Mouse (Mus musculus): ENCODE measurements around the gene Pcare. TPM values are rescaled to one million over a fixed set of nuclear protein-coding genes. Genes with fewer than 3 reads are reported as not detected.

Pcare gene
- polyA plus RNA-seq (2015; fragmentation: Nextera tagmentation; extraction: Ambion mirVana) = not detected in 2 replicates

DNA sequence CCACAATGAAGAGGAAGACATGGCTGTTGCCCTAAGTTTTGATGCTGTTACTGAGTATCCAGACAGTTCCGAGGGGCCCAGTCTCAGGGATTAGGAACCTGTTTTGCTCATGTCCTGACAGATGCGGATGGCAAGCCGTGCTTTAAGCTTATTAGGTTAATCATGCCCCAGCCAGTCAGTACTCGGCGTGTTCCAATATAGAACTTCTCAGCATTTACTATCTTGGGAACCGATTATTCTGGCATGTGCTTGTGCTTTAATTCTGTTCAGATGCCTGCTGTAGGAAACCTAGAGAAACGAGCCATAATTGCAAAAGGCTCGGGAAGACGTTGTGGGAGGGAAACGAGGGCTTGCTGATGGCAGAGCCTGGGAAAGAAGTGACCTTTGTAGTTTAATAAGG is at the start of gene Pcare:
Gene Pcare (minus strand): TSS at position 64 of the 400 bp plus-strand sequence.
- Histone ChIP-seq H3K9ac (no peak within 1 kb of the TSS), H3K36me3 (no peaks in the 10 kb centered on the region), H3K27me3 (replicated peaks) (no peaks in the 10 kb centered on the region), H3K4me2 (no peak within 1 kb of the TSS), H3K27ac (no peak within 1 kb of the TSS), H3K4me3 (replicated peaks) (no peak within 1 kb of the TSS), H3K9me3 (no peaks in the 10 kb centered on the region), H3K4me1 (no peaks in the 10 kb centered on the region)
- WGBS = 74% methylated on average over 10 of the region's 10 CpGs
- no peak for ATAC-seq (ENCODE audit: insufficient read depth, low FRiP score, low read depth)

DNA sequence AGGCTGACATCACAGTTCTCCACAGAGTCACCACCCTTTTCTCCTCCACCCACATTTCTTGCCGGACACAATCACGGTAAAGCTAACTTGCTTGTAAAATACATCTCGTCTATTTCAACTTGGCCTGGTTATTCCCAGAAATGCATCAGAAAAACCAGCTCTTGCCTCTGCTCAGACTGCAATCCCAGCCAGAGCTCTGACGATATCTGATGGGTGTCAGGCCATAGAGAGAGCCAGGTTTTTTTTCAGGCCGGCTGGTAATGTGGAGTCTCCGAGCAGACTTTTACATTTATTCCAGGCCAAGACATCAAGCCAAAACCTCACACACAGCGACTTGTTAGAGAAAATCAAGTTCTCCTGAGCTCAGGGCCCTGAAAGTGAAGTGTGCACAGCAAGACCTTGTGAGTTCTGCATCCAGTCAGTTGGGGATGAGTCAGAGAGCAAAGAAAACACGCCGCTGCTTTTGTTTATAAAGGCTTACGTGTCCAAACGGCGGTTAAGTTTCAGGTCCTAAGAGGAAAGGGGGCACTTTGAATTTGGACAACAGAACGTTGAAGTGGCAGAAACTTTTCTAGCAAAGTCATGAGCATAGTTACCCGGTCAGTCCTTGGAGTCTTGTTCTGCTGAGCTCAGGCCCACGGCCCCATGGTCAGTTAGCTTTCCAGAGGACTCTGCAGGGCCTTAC is 43.0 kb upstream of the Pcare start:
- Histone ChIP-seq H3K27ac (peak overlapping the region; percentile 61; the same call in 1 of the 2 replicates), H3K36me3 (no peaks in the 10 kb centered on the region), H3K4me1 (no peaks in the 10 kb centered on the region), H3K27me3 (replicated peaks) (no peaks in the 10 kb centered on the region), H3K9ac (no peak overlapping the region), H3K4me3 (replicated peaks) (no peak overlapping the region), H3K9me3 (no peaks in the 10 kb centered on the region), H3K4me2 (no peak overlapping the region)
- no peak for ATAC-seq (ENCODE audit: insufficient read depth, low FRiP score, low read depth)
- WGBS = 62% methylated on average over 15 of the region's 15 CpGs

- no peak overlapping the region for H3K27ac ChIP-seq
- 72% methylated on average over 4 of the region's 4 CpGs for WGBS
- H3K4me3 ChIP-seq (replicated peaks) = no peak overlapping the region
- no peak for ATAC-seq (ENCODE audit: insufficient read depth, low FRiP score, low read depth)
- no peaks in the 10 kb centered on the region for H3K27me3 ChIP-seq (replicated peaks)
- H3K36me3 ChIP-seq = no peaks in the 10 kb centered on the region
- no peaks in the 10 kb centered on the region for H3K4me1 ChIP-seq
- H3K4me2 ChIP-seq = no peak overlapping the region
- H3K9ac ChIP-seq = no peak overlapping the region
- H3K9me3 ChIP-seq = no peaks in the 10 kb centered on the region
Observed at GRCm38 (mm10) chr17:71791622-71792021, 38.9 kb upstream of the Pcare start.

DNA sequence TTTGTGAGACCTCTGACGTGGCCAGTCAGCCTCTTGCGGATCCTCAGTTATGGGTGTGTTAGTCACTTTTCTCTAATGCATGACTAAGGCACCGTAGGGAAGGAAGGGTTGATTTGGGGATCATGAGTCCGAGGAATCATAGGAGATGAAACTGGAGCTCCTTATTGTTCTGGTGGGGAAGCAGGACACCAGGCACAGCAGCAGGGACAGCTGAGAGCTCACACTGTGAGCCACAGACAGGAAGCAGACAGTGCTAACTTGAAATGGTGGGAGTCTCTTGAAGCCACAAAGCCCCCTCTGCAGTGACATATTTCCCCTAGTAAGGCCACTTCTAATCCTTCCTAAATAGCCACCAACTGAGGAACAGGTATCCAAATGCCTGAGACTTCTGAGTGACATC is 38.4 kb upstream of the Pcare start:
- no peak for ATAC-seq (ENCODE audit: insufficient read depth, low FRiP score, low read depth)
- no peaks in the 10 kb centered on the region for H3K27me3 ChIP-seq (replicated peaks)
- WGBS = 85% methylated on average over 4 of the region's 4 CpGs

DNA sequence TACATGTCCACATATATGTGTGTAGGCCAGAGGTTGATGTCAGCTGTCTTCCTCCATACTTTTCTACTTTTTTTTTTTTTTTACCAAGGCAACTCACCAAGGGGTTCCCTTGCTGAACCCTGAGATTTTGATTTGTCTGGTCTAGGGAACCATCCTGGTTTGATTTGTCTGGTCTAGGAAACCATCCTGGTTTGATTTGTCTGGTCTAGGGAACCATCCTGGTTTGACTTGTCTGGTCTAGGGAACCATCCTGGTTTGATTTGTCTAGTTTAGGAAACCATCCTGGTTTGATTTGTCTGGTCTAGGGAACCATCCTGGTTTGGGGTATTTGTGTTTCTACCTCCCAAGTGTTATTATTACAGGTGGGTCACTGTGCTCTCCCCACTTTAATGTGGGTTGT is 33.8 kb upstream of the Pcare start:
- Histone ChIP-seq H3K4me3 (replicated peaks) (no peak overlapping the region), H3K4me1 (no peaks in the 10 kb centered on the region), H3K27me3 (replicated peaks) (no peaks in the 10 kb centered on the region; the same call in 1 of the 2 replicates), H3K4me2 (no peak overlapping the region), H3K9me3 (no peaks in the 10 kb centered on the region), H3K36me3 (no peaks in the 10 kb centered on the region), H3K9ac (no peak overlapping the region), H3K27ac (no peak overlapping the region)
- ATAC-seq (ENCODE audit: insufficient read depth, low FRiP score, low read depth) = no peak

More for the DNA sequence above, 38.4 kb upstream of the Pcare start:
- H3K9me3 ChIP-seq = no peaks in the 10 kb centered on the region
- no peak overlapping the region for H3K4me2 ChIP-seq
- no peak overlapping the region for H3K9ac ChIP-seq
- H3K36me3 ChIP-seq = no peaks in the 10 kb centered on the region
- H3K27ac ChIP-seq = no peak overlapping the region
- no peak overlapping the region for H3K4me3 ChIP-seq (replicated peaks)
- H3K4me1 ChIP-seq = no peaks in the 10 kb centered on the region

DNA sequence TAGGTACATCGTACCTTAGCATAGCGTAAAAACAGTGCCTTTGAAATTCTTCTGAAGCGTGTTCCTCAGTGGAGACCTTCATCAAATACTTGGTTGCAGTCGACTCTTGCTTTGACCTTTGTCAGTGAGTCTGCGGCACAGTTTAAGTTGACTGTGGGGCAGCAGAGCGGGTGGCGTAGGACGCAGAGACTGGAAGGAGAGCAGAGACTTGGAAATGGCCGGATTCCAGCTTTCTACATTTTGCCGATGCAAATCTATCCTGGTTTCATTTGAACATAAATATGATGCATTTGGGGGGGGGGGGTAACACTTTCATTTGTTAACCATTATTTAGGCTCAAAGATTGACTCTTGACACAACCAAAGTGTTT is 30.7 kb upstream of the Pcare start:
- no peak overlapping the region for H3K9ac ChIP-seq
- no peaks in the 10 kb centered on the region for H3K4me1 ChIP-seq
- 9% methylated on average over 10 of the region's 10 CpGs for WGBS
- no peak for ATAC-seq (ENCODE audit: insufficient read depth, low FRiP score, low read depth)
- no peaks in the 10 kb centered on the region for H3K9me3 ChIP-seq
- no peaks in the 10 kb centered on the region; the same call in 1 of the 2 replicates for H3K27me3 ChIP-seq (replicated peaks)
- H3K36me3 ChIP-seq = no peaks in the 10 kb centered on the region
- peak overlapping the region; percentile 83 for H3K4me2 ChIP-seq
- no peak overlapping the region for H3K27ac ChIP-seq
- H3K4me3 ChIP-seq (replicated peaks) = peak overlapping the region; percentile 63

DNA sequence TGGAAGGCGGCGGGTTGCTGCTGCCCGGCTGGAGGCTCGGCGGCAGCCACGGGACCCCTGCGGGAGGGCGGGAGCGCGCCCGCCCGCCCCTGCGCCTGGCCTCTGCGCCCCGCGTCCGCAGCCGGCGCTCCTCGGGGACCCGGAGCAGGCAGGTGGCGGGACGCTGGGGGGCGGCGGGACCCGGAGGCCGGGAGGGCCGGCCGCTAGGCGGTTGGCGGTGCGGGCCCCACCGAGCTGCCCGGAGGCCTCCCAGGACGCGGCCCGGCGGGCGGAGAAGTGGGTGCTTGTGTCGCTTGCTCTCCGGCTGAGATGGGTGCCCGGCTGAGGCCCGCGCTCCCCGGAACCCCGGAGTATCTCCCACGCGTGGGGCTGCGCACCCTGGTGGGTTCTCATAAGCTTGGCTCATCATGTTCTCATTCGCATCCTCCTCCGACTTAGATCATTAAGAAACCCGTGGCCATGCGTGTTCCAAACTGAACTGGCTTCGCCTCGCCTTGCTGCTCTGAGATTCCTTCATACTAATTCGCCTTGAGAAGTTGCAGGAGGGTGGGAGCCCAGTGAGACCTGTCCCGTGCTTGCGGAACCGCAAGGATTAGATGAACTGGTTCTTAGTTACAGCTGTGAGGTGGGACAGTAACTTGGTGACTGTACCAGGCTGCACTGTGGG is 30.1 kb upstream of the Pcare start:
- peak; percentile 38; the same call in 1 of the 2 replicates for ATAC-seq (ENCODE audit: insufficient read depth, low FRiP score, low read depth)
- H3K4me1 ChIP-seq = no peaks in the 10 kb centered on the region
- H3K27ac ChIP-seq = no peak overlapping the region
- peak overlapping the region; percentile 63 for H3K4me3 ChIP-seq (replicated peaks)
- peak overlapping the region; percentile 38 for H3K9ac ChIP-seq
- no peaks in the 10 kb centered on the region; the same call in 1 of the 2 replicates for H3K27me3 ChIP-seq (replicated peaks)
- H3K4me2 ChIP-seq = peak overlapping the region; percentile 83
- H3K9me3 ChIP-seq = no peaks in the 10 kb centered on the region
- WGBS = under 1% methylated on average over 46 of the region's 59 CpGs
- H3K36me3 ChIP-seq = no peaks in the 10 kb centered on the region

- Histone ChIP-seq H3K4me2 (peak overlapping the region; percentile 83), H3K9me3 (no peaks in the 10 kb centered on the region), H3K9ac (peak overlapping the region; percentile 38; the same call in 1 of the 2 replicates), H3K27me3 (replicated peaks) (no peaks in the 10 kb centered on the region; the same call in 1 of the 2 replicates), H3K27ac (no peak overlapping the region), H3K4me1 (no peaks in the 10 kb centered on the region), H3K36me3 (no peaks in the 10 kb centered on the region), H3K4me3 (replicated peaks) (peak overlapping the region; percentile 63)
- under 1% methylated on average over 29 of the region's 29 CpGs for WGBS
- peak; percentile 73 for ATAC-seq (ENCODE audit: insufficient read depth, low FRiP score, low read depth)
Observed at GRCm38 (mm10) chr17:71782242-71782698, 29.6 kb upstream of the Pcare start.

DNA sequence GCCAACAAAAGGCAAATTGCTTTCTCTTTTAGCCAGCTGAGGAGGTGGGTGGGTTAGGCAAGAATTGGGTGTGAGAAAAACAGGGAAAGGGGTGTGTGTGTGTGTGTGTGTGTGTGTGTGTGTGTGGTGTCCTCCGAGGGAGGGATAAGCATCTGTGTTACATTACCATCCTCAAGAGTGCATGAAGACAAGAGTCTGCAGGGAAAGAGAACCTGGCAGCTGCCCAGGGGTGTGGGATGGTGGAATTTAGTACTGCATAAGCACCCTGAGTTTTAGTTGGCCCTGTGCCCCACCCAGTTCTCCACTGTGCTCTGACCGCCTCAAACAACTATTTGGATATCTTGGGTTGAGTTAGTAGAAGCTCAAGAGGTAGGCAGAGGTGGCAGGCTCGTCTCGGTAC is 28.3 kb upstream of the Pcare start:
- no peak for ATAC-seq (ENCODE audit: insufficient read depth, low FRiP score, low read depth)

GRCm38 (mm10) chr17:71780490-71780889 is 27.8 kb upstream of the Pcare start:
- no peak overlapping the region for H3K4me2 ChIP-seq
- no peaks in the 10 kb centered on the region for H3K4me1 ChIP-seq
- ATAC-seq (ENCODE audit: insufficient read depth, low FRiP score, low read depth) = no peak
- H3K27ac ChIP-seq = no peak overlapping the region
- H3K4me3 ChIP-seq (replicated peaks) = no peak overlapping the region
- no peaks in the 10 kb centered on the region for H3K9me3 ChIP-seq
- no peaks in the 10 kb centered on the region for H3K36me3 ChIP-seq
- H3K27me3 ChIP-seq (replicated peaks) = no peaks in the 10 kb centered on the region; the same call in 1 of the 2 replicates
- no peak overlapping the region for H3K9ac ChIP-seq
- 70% methylated on average over 2 of the region's 2 CpGs for WGBS

More for the DNA sequence above, 28.3 kb upstream of the Pcare start:
- 74% methylated on average over 4 of the region's 4 CpGs for WGBS
- Histone ChIP-seq H3K36me3 (no peaks in the 10 kb centered on the region), H3K9me3 (no peaks in the 10 kb centered on the region), H3K27me3 (replicated peaks) (no peaks in the 10 kb centered on the region; the same call in 1 of the 2 replicates), H3K4me1 (no peaks in the 10 kb centered on the region), H3K4me2 (0 out of 2 replicates have a peak overlapping the region, but pooled peaks have one; percentile 19), H3K27ac (no peak overlapping the region), H3K9ac (no peak overlapping the region), H3K4me3 (replicated peaks) (no peak overlapping the region)

DNA sequence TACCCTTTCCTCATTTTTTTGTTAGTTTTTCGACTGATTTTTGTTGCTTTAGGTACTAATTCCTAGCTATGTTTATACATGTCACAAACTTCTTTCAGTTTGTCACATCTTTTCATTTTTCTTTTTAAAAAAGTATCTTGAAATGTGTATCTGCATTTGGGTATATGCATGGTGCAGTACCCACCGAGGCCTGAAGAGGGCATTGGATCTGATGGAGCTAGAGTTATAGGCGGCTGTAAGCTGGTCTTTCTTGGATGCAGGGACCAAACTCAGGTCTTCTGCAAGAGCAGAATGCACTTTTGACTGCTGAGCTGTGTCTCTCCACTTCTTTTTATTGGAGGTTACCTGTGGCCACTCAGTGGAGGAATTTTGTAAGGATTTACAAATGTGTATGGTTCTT is 26.0 kb upstream of the Pcare start:
- H3K4me3 ChIP-seq (replicated peaks) = no peak overlapping the region
- no peak overlapping the region for H3K9ac ChIP-seq
- no peaks in the 10 kb centered on the region for H3K9me3 ChIP-seq
- H3K27me3 ChIP-seq (replicated peaks) = no peaks in the 10 kb centered on the region; the same call in 1 of the 2 replicates
- H3K36me3 ChIP-seq = no peaks in the 10 kb centered on the region
- H3K4me2 ChIP-seq = no peak overlapping the region
- H3K27ac ChIP-seq = no peak overlapping the region
- no peaks in the 10 kb centered on the region for H3K4me1 ChIP-seq
- 71% methylated on average over 3 of the region's 3 CpGs for WGBS
- ATAC-seq (ENCODE audit: insufficient read depth, low FRiP score, low read depth) = no peak

DNA sequence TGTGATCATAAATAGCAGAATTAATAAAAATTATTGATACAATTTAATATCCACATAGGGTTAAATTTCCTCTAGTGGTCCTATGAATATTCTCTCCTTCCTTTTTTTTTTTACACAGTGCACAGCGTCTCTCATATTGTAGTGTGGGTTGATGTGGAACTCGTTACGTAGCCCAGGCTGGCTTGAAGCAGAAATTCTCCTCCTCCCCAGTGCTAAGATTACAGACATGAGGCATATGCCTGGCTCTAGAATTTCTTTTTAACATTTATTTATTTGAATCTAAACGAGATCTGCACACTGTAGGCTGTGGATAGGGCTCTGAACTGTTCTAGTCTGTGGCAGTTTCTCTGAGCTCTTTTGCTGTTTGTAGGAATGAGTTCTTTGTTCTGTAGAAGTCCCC is 22.6 kb upstream of the Pcare start:
- no peaks in the 10 kb centered on the region for H3K27me3 ChIP-seq (replicated peaks)
- no peak for ATAC-seq (ENCODE audit: insufficient read depth, low FRiP score, low read depth)

More for the DNA sequence above, 22.6 kb upstream of the Pcare start:
- H3K4me3 ChIP-seq (replicated peaks) = no peak overlapping the region
- 70% methylated on average over 4 of the region's 4 CpGs for WGBS
- no peak overlapping the region for H3K27ac ChIP-seq
- H3K9me3 ChIP-seq = no peaks in the 10 kb centered on the region
- no peaks in the 10 kb centered on the region for H3K36me3 ChIP-seq
- no peak overlapping the region for H3K9ac ChIP-seq
- H3K4me1 ChIP-seq = no peaks in the 10 kb centered on the region
- no peak overlapping the region for H3K4me2 ChIP-seq
